Mouse (Mus musculus) cortical plate, adult 2 months (tissue): Measurements from ENCODE around the gene Nrg4.

Experiments
- CTCF ChIP-seq: fragments of 200-500 bp; IDR thresholded peaks from 2 replicates; pipeline ENCODE4 v1.5.1; 2011; ENCODE audit warnings: mild to moderate bottlenecking, control low read depth, low read length; ENCODE audit not compliant: insufficient read depth; ENCODE audit errors: extremely low read depth
- POLR2A ChIP-seq: fragments of 200-500 bp; IDR thresholded peaks from 2 replicates; pipeline ENCODE4 v1.6.1; 2011; ENCODE audit warnings: mild to moderate bottlenecking, low read length, control low read depth; ENCODE audit not compliant: insufficient read depth; ENCODE audit errors: extremely low read depth

- no peak for TF ChIP-seq POLR2A
- no peak for TF ChIP-seq CTCF
These were observed 30.5 kb upstream of the Nrg4 start for GRCm38 (mm10) chr9:55357164-55357563.
